Mouse (Mus musculus): ENCODE data around the gene Dock3. TPM values are rescaled to one million over a fixed set of nuclear protein-coding genes. Genes with fewer than 3 reads are reported as not detected.
A peak's percentile ranks its signal among the peaks of the same experiment; 100 is the strongest.

The Dock3 gene
- polyA plus RNA-seq, 1 experiment from 2014 or later = 0.41 TPM

DNA sequence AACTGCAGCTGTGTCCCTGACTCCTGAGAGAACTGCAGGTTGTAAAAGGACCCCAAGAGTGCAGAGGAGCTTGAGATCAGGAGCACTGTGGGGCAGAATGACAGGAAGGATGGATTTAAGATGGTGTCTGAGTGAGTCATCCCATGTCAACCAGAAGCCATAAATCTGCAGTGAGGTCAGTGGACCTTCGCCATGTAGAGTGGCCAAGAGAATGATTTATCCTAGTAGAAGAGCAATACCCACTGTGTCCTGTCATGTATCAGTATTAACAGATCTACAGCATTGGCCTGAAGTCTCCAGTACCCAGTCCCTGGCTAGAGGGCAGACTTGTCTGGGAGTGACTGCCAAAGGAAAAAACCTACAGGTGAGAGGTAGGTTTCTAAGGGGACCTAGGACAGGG is 332.8 kb downstream of the Dock3 start:
- Histone ChIP-seq H3K9me3 (no peaks in the 10 kb centered on the region), H3K4me3 (no peak overlapping the region), H3K36me3 (no peaks in the 10 kb centered on the region), H3K4me2 (no peak overlapping the region), H3K9ac (no peak overlapping the region), H3K27me3 (no peaks in the 10 kb centered on the region), H3K27ac (no peak overlapping the region), H3K4me1 (no peaks in the 10 kb centered on the region)
- WGBS = 73% methylated on average over 1 of the region's 1 CpGs
- ATAC-seq (ENCODE audit: insufficient number of reproducible peaks, low FRiP score, low TSS enrichment, low read depth) = no peak

DNA sequence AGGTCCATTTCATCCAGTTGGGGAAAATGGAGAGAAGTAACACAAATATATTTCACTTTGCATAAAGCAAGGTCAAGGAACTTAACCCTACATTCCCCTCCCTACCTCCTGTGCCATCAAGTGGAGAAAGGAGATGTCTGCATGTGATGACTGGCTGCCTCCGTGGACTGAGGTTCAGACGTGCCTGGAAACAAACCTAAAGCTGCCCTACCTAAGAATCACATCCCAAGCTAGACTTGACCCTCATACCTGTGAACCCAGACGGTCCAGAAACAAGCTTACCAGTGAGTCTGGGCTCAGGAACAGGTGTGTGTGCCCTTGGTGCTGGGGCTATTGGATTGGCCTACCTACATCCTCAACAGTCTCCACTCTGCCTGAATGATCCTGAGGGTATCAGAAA is 338.4 kb downstream of the Dock3 start:
- no peak for ATAC-seq (ENCODE audit: insufficient number of reproducible peaks, low FRiP score, low TSS enrichment, low read depth)
- WGBS = 65% methylated on average over 3 of the region's 3 CpGs
- H3K27me3 ChIP-seq = no peaks in the 10 kb centered on the region
- H3K27ac ChIP-seq = no peak overlapping the region
- no peak overlapping the region for H3K4me3 ChIP-seq
- H3K4me1 ChIP-seq = peaks cover 34% of the 10 kb centered on the region
- no peaks in the 10 kb centered on the region for H3K9me3 ChIP-seq
- peaks cover 19% of the 10 kb centered on the region for H3K36me3 ChIP-seq
- H3K4me2 ChIP-seq = no peak overlapping the region
- no peak overlapping the region for H3K9ac ChIP-seq

DNA sequence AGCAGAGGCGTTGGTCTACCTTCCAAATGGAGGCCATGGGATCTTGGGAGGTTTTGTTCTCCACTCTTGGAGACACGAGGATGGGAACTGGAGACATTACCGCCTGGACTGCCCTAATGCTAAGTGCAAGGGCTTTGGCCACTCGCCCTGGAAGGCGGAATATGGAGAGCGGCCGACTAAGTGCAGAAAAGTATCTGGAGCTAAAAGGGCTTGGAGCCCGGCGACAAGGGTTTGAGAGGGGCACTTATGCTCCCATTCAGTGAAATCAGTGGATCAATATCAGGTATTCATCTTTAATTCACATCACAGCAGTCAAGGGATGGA is 339.2 kb downstream of the Dock3 start:
- peak overlapping the region; percentile 94 for H3K4me3 ChIP-seq
- H3K4me1 ChIP-seq = peaks cover 42% of the 10 kb centered on the region
- H3K36me3 ChIP-seq = peaks cover 24% of the 10 kb centered on the region
- H3K9ac ChIP-seq = peak overlapping the region; percentile 71
- peak overlapping the region; percentile 95 for H3K27ac ChIP-seq
- H3K27me3 ChIP-seq = no peaks in the 10 kb centered on the region
- no peaks in the 10 kb centered on the region for H3K9me3 ChIP-seq
- ATAC-seq (ENCODE audit: insufficient number of reproducible peaks, low FRiP score, low TSS enrichment, low read depth) = no peak
- under 1% methylated on average over 9 of the region's 9 CpGs for WGBS
- peak overlapping the region; percentile 81 for H3K4me2 ChIP-seq

DNA sequence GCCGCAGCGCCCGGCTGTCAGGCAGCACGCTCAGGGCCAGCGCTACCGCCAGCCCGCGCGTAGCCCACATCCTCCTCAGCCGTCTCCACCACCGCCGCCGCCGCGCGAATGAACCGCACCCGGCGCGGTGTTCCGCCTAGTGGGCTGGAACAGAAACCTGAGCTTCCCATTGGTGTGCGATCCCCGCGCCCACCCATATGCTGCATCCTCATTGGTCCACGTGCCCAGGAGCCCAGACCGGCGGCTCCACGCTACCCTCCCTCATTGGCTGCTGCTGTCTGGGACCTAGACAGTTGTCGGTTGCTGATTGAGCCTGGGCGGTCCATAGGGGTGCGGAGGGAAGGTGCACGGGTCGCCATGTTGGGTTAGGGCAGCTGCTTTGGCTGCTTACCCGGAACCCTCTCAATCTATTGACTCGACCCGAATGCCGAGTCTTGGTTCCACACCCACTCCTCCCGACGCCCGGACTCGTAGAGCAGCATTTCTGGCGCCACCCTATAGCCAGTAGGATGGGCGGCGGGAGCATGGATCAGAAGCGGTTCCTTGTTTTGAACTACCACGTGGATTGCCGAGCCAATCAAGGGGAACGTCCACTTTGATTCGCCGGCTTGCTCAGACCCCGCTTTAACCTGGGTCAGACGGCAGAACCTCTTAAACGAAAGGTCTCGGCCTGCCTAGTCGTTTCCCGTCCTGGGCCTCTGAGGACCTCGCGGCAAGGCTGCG is 339.7 kb downstream of the Dock3 start, which contains the start of gene Manf:
Gene Manf, minus strand, starts transcription at position 151 of the 723 bp plus-strand sequence.
- WGBS = under 1% methylated on average over 59 of the region's 59 CpGs
- ATAC-seq (ENCODE audit: insufficient number of reproducible peaks, low FRiP score, low TSS enrichment, low read depth) = peak; percentile 99

DNA sequence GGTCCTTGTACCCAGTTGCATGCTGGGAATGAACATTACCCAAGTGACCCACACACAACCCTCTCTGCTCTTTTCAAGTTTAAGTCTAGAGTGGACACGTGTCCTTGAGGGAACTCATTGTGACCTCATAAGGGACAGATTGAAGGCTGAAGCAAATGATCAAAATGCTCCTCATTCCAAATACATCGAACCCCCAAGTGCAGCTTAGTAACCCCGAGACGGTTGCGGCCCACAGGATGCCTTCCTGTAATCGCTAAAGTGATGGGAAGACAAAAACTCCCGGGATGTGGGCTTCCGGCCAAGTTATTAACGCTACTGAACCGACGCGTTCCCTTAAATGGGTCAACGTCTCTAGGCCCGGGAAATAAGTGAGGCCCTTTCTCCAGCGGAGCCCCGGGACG is 340.4 kb downstream of the Dock3 start:
- Histone ChIP-seq H3K9ac (peak overlapping the region; percentile 85), H3K4me2 (peak overlapping the region; percentile 64), H3K4me1 (peaks cover 46% of the 10 kb centered on the region), H3K4me3 (peak overlapping the region; percentile 94), H3K27ac (peak overlapping the region; percentile 89), H3K9me3 (no peaks in the 10 kb centered on the region), H3K36me3 (peaks cover 24% of the 10 kb centered on the region), H3K27me3 (no peaks in the 10 kb centered on the region)
- WGBS = under 1% methylated on average over 17 of the region's 17 CpGs
- no peak for ATAC-seq (ENCODE audit: insufficient number of reproducible peaks, low FRiP score, low TSS enrichment, low read depth)

More for the DNA sequence above, 339.7 kb downstream of the Dock3 start, which contains the start of gene Manf:
- Histone ChIP-seq H3K4me1 (peaks cover 46% of the 10 kb centered on the region), H3K9ac (peak within 1 kb of the TSS; percentile 85), H3K9me3 (no peaks in the 10 kb centered on the region), H3K4me2 (peak within 1 kb of the TSS; percentile 81), H3K27ac (peak within 1 kb of the TSS; percentile 95), H3K4me3 (peak within 1 kb of the TSS; percentile 94), H3K36me3 (peaks cover 24% of the 10 kb centered on the region), H3K27me3 (no peaks in the 10 kb centered on the region)

DNA sequence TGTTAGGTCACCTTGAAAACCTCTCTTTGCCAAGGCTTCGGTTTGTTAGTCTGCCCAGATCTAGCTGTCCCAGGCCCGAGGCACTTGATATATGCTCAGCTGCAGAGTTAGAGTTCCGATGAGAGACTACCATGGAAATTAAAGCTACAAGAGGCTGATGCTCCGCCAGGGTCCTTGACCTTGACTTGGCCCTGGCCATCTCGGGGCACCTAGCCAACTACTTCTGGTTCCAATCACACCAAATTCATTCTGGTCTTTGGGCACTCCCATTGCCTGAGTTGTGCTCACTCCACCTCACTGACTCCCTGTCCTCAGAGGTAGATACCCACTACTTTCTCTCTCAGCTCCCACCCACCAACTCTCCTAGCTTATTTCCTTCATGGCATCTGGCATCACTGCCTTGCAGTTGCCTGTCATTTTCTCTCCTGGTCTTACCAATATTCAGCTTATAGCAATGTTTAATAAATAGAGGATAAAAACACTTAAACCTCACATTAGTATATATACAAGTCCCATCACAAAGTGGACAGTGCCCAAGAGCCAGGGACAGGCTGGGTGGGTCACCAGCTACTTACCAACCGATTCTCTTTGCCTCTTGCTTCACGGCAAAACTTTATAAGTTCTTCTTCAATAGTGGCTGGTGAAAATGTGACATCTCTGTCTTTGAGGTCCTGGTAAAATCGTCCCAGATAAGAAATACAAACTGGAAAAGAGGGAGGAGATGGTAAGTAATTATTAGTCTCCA is 341.0 kb downstream of the Dock3 start:
- no peaks in the 10 kb centered on the region for H3K27me3 ChIP-seq
- H3K4me2 ChIP-seq = peak overlapping the region; percentile 64
- no peaks in the 10 kb centered on the region for H3K9me3 ChIP-seq
- WGBS = 65% methylated on average over 8 of the region's 8 CpGs
- 0 out of 2 replicates have a peak overlapping the region, but pooled peaks have one; percentile 85 for H3K9ac ChIP-seq
- peaks cover 50% of the 10 kb centered on the region for H3K4me1 ChIP-seq
- peaks cover 24% of the 10 kb centered on the region for H3K36me3 ChIP-seq
- no peak for ATAC-seq (ENCODE audit: insufficient number of reproducible peaks, low FRiP score, low TSS enrichment, low read depth)
- H3K27ac ChIP-seq = no peak overlapping the region
- peak overlapping the region; percentile 94 for H3K4me3 ChIP-seq

DNA sequence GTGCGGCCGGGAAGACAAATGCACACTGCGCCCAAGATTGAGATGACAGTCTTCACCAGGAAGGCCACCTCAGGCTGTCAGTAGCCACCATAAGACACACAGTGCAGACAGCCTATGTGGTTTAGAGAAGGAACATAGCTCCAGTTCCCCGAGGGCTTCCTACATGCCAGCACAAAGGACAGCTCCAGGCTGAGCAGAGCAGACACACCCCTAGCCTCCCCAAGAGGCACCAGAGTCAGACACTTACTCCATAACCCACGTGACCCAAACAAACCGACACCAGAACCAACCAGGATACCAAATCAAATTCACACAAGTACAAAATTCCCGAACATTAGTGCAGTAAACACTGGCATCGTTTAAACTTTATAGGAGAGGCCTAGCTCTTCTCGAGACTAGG is 342.4 kb downstream of the Dock3 start:
- no peak overlapping the region for H3K4me3 ChIP-seq
- no peaks in the 10 kb centered on the region for H3K27me3 ChIP-seq
- peaks cover 31% of the 10 kb centered on the region for H3K36me3 ChIP-seq
- H3K9me3 ChIP-seq = no peaks in the 10 kb centered on the region
- H3K27ac ChIP-seq = no peak overlapping the region
- WGBS = 79% methylated on average over 9 of the region's 9 CpGs
- H3K4me2 ChIP-seq = no peak overlapping the region
- no peak for ATAC-seq (ENCODE audit: insufficient number of reproducible peaks, low FRiP score, low TSS enrichment, low read depth)
- peaks cover 63% of the 10 kb centered on the region for H3K4me1 ChIP-seq
- H3K9ac ChIP-seq = no peak overlapping the region

DNA sequence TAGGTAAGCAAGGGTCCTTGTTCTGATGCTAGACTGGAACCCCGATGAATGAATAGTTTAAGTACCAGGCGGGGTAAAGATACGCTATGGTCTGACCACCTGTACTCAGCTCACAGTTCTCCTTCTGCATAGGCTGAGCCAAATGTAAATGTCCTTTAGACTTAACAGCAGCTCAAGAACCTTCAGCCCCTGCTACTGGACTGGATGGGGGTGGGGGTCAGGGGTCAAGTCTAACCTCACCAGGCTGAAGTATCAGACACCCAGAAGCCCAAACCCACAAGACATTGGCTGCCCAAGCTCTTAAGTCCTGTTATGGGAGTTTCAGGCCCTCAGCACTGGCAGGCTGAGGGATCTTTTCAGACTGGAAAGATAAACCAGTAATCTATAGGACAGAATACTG is 343.4 kb downstream of the Dock3 start:
- H3K4me1 ChIP-seq = peaks cover 70% of the 10 kb centered on the region
- 90% methylated on average over 3 of the region's 3 CpGs for WGBS

DNA sequence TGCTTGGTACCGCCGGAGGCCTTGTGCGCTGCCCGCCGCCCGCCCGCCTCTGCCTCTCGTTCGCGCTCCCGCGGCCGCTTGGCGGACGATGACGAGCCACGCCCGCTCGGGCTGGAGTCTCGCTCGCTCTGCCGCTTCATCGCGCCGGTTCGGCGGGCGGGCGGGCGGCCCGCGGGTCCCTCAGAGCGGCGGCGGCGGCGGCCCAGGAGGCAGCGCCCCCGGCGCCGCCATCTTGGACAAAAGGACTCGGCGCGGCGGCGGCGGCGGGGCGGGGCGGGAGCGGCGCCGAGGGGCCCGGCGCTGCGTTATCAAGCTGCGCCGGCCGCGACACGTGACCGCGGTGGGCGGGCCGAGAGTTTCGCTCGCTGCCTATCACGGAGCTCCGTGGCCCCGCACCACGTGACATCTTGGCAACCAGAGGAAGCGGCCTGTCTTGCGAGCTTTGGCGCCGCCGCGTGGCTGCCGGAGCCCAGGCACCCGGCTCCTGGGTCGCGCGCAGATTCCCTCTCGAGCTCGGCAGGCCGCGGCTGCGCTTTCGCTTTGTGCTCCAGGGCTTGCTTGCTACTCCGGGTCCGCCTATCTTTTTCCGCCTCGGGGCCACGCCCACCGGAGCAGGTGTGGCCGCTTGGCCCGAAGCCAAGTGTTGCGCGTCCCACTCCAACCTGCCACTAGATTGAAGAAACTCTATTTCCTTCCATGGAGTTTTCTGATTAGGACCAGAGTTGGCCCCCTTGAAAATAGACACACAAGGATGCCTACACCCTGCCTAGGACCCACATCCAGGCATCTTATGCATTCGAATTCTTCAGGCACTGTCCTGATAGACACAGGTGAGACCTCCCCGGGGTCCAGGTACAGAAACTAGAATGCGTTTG is 344.6 kb downstream of the Dock3 start, which contains the start of gene Rbm15b:
Gene Rbm15b, minus strand, starts transcription at position 601 of the 875 bp plus-strand sequence.
- peaks cover 44% of the 10 kb centered on the region for H3K36me3 ChIP-seq
- H3K4me3 ChIP-seq = peak within 1 kb of the TSS; percentile 89

More for the DNA sequence above, 343.4 kb downstream of the Dock3 start:
- Histone ChIP-seq H3K4me2 (no peak overlapping the region), H3K9ac (no peak overlapping the region), H3K4me3 (no peak overlapping the region), H3K27ac (no peak overlapping the region), H3K9me3 (no peaks in the 10 kb centered on the region), H3K27me3 (no peaks in the 10 kb centered on the region), H3K36me3 (peaks cover 33% of the 10 kb centered on the region)
- ATAC-seq (ENCODE audit: insufficient number of reproducible peaks, low FRiP score, low TSS enrichment, low read depth) = no peak

DNA sequence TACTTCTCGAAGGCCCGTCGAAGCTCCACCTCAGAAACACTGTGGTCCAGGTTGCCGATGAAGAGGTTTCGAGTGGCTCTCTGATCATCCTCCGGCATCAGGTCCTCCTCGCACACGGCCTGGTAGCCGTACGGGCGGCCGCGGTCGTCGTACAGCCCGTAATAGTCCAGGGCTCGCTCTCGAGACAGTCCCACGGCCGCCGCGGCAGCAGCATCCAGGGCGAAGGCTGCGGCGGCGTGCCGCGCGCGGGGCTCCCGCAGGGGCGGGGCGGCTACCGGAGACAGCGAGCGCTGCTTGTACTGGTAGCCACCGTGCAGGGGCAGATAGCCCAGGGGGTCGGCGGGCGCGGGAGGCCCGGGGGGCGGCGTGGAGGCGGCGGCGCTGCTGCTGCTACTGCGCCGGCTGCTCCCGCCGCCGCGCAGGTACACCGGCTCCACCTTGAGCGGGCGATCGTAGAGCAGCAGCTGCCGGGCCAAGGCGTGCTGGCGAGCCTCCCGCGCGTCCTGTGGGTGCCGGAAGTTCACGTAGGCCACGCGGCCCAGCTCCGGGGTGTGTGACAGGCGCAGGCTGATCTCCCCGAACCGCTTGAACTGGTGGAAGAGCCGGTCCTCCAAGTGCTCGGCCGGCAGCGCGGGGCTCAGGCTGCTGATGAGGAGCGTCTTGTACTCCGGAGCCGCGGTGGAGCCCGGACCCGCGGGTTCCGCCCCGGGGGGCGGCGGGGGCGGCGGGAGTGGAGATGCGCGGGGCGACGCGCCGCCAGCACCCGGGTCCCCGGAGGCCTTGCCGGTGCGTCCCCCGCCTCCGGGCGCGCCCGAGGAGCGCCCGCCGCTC is 345.6 kb downstream of the Dock3 start:
- peaks cover 54% of the 10 kb centered on the region for H3K36me3 ChIP-seq
- no peak for ATAC-seq (ENCODE audit: insufficient number of reproducible peaks, low FRiP score, low TSS enrichment, low read depth)
- under 1% methylated on average over 91 of the region's 107 CpGs for WGBS
- H3K27me3 ChIP-seq = no peaks in the 10 kb centered on the region
- peak overlapping the region; percentile 87 for H3K4me2 ChIP-seq
- no peaks in the 10 kb centered on the region for H3K9me3 ChIP-seq
- H3K4me3 ChIP-seq = peak overlapping the region; percentile 89
- peak overlapping the region; percentile 95 for H3K9ac ChIP-seq
- peak overlapping the region; percentile 86 for H3K27ac ChIP-seq
- H3K4me1 ChIP-seq = peaks cover 79% of the 10 kb centered on the region

More for the DNA sequence above, 344.6 kb downstream of the Dock3 start, which contains the start of gene Rbm15b:
- WGBS = 2% methylated on average over 86 of the region's 101 CpGs
- ATAC-seq (ENCODE audit: insufficient number of reproducible peaks, low FRiP score, low TSS enrichment, low read depth) = peak; percentile 74
- Histone ChIP-seq H3K9ac (peak within 1 kb of the TSS; percentile 95), H3K9me3 (no peaks in the 10 kb centered on the region), H3K4me1 (peaks cover 75% of the 10 kb centered on the region), H3K27me3 (no peaks in the 10 kb centered on the region), H3K4me2 (peak within 1 kb of the TSS; percentile 87), H3K27ac (peak within 1 kb of the TSS; percentile 86)
